Mouse (Mus musculus): ENCODE measurements around the gene Atxn1l. TPM values are rescaled to one million over a fixed set of nuclear protein-coding genes. Genes with fewer than 3 reads are reported as not detected.
A peak's percentile ranks its signal among the peaks of the same experiment; 100 is the strongest.

The Atxn1l gene
- total and polyA plus RNA-seq, 3 experiments, result 4.6 to 15.2 (median 7.6) TPM

- H3K27ac ChIP-seq (ENCODE audit: insufficient read depth, low read depth), result no peak overlapping the region
Measured at GRCm38 (mm10) chr8:109706076-109706873, 31.3 kb downstream of the Atxn1l start.

GRCm38 (mm10) chr8:109705320-109706075, 32.0 kb downstream of the Atxn1l start, which contains the start of gene Zfp821:
Gene Zfp821 (plus strand): TSS chr8:109705546.
- dilution Hi-C loops (cut with MboI; ENCODE audit: extremely low pct_ligation_motif_present, extremely low pct_unique_long_range_greater_than_20kb, low sequenced_read_pairs), result no loop called here

More at GRCm38 (mm10) chr8:109706076-109706873, 31.3 kb downstream of the Atxn1l start:
- in situ Hi-C loops (cut with MboI; ENCODE audit: low pct_ligation_motif_present, low pct_unique_long_range_greater_than_20kb, low sequenced_read_pairs) (no loop called here), dilution Hi-C loops (cut with MboI; ENCODE audit: extremely low pct_ligation_motif_present, extremely low pct_unique_long_range_greater_than_20kb, low sequenced_read_pairs) (no loop called here)
- Histone ChIP-seq H3K36me3 (replicated peaks in 1 of 2; ENCODE audit: control insufficient read depth in 1 of 2, insufficient read depth in 1 of 2, low read length in 1 of 2) (peaks cover 0 to 29% of the 10 kb centered on the region in 2 experiments), H3K9ac (ENCODE audit: insufficient read depth, low read depth) (peak overlapping the region; percentile 80), H3K79me2 (replicated peaks; ENCODE audit: control insufficient read depth, extremely low read depth, insufficient read depth, poor library complexity, severe bottlenecking) (no peaks in the 10 kb centered on the region), H3K9me3 (replicated peaks; ENCODE audit: low read length) (no peaks in the 10 kb centered on the region), H3K27me3 (replicated peaks) (peaks cover 20% of the 10 kb centered on the region), H3K4me1 (ENCODE audit: control insufficient read depth in 1 of 2, insufficient read depth in 2 of 2) (peaks cover 0 to 20% of the 10 kb centered on the region in 2 experiments; a peak in 2 of 4 replicates), H3K4me3 (replicated peaks in 1 of 3; ENCODE audit: low read depth in 2 of 3, low read length in 2 of 3, poor library complexity in 1 of 3) (peak overlapping the region; percentile 61 to 77 (median 73)), H3K4me2 (ENCODE audit: insufficient read depth, low read depth, poor library complexity, severe bottlenecking) (peak overlapping the region; percentile 44)
- peak; percentile 14 for DNase-seq (ENCODE audit: extremely low read depth)
- TF ChIP-seq TCF12 (IDR thresholded peaks at IDR 0.05; ENCODE audit: low read depth, low read length) (no peak), MXI1 (IDR thresholded peaks at IDR 0.05; ENCODE audit: low read depth, low read length) (0 out of 2 replicates have a peak, but pooled peaks have one; percentile 2)

More at GRCm38 (mm10) chr8:109705320-109706075, 32.0 kb downstream of the Atxn1l start, which contains the start of gene Zfp821:
- Histone ChIP-seq H3K27ac (ENCODE audit: insufficient read depth, low read depth) (no peak within 1 kb of the TSS), H3K9ac (ENCODE audit: insufficient read depth, low read depth) (peak within 1 kb of the TSS; percentile 80), H3K4me3 (replicated peaks in 1 of 3; ENCODE audit: low read depth in 2 of 3, low read length in 2 of 3, poor library complexity in 1 of 3) (peak within 1 kb of the TSS; percentile 61 to 77 (median 73)), H3K4me2 (ENCODE audit: insufficient read depth, low read depth, poor library complexity, severe bottlenecking) (peak within 1 kb of the TSS; percentile 80), H3K79me2 (replicated peaks; ENCODE audit: control insufficient read depth, extremely low read depth, insufficient read depth, poor library complexity, severe bottlenecking) (no peaks in the 10 kb centered on the region), H3K9me3 (replicated peaks; ENCODE audit: low read length) (no peaks in the 10 kb centered on the region), H3K27me3 (replicated peaks) (peaks cover 21% of the 10 kb centered on the region), H3K36me3 (replicated peaks in 1 of 2; ENCODE audit: control insufficient read depth in 1 of 2, insufficient read depth in 1 of 2, low read length in 1 of 2) (peaks cover 0 to 23% of the 10 kb centered on the region in 2 experiments), H3K4me1 (ENCODE audit: control insufficient read depth in 1 of 2, insufficient read depth in 2 of 2) (peaks cover 0 to 20% of the 10 kb centered on the region in 2 experiments; a peak in 2 of 4 replicates)
- in situ Hi-C loops (cut with MboI; ENCODE audit: low pct_ligation_motif_present, low pct_unique_long_range_greater_than_20kb, low sequenced_read_pairs), result no loop called here
- peak; percentile 88 for DNase-seq (ENCODE audit: extremely low read depth)
- TF ChIP-seq IRF4 (IDR thresholded peaks at IDR 0.05; ENCODE audit: low read depth, low read length), result 0 out of 2 replicates have a peak, but pooled peaks have one; percentile 9
- TF ChIP-seq MAZ (IDR thresholded peaks at IDR 0.05; ENCODE audit: low read depth, low read length), result peak; percentile 58
- TF ChIP-seq ETS1 (conservative IDR thresholded peaks at IDR 0.05; ENCODE audit: low read depth, low read length), result no peak
- TF ChIP-seq TCF12 (IDR thresholded peaks at IDR 0.05; ENCODE audit: low read depth, low read length), result 0 out of 2 replicates have a peak, but pooled peaks have one; percentile 16
- peak; percentile 58 for TF ChIP-seq POLR2A (IDR thresholded peaks at IDR 0.05; ENCODE audit: low read depth, low read length)
- no peak for TF ChIP-seq RCOR1 (conservative IDR thresholded peaks at IDR 0.05; ENCODE audit: low read depth, low read length)
- no peak for TF ChIP-seq USF1 (IDR thresholded peaks at IDR 0.05; ENCODE audit: low read depth, low read length)
- peak; percentile 14; the same call in 1 of the 2 replicates for TF ChIP-seq ELF1 (IDR thresholded peaks at IDR 0.05; ENCODE audit: low read depth, low read length)
- TF ChIP-seq CTCF (conservative IDR thresholded peaks at IDR 0.05 in 1 of 2, IDR thresholded peaks at IDR 0.05 in 1 of 2; ENCODE audit: low read depth in 2 of 2, low read length in 2 of 2), result no peak
- TF ChIP-seq TBP (conservative IDR thresholded peaks at IDR 0.05; ENCODE audit: low read depth, low read length), result 0 out of 2 replicates have a peak, but pooled peaks have one; percentile 26
- peak; percentile 49; the same call in 1 of the 2 replicates for TF ChIP-seq UBTF (IDR thresholded peaks at IDR 0.05; ENCODE audit: low read depth, low read length)
- TF ChIP-seq ZKSCAN1 (IDR thresholded peaks at IDR 0.05; ENCODE audit: borderline replicate concordance, low read depth, low read length), result no peak
- TF ChIP-seq MEF2A (IDR thresholded peaks at IDR 0.05; ENCODE audit: borderline replicate concordance, low read depth, low read length), result no peak
- no peak for TF ChIP-seq JUND (conservative IDR thresholded peaks at IDR 0.05; ENCODE audit: low read depth, low read length)
- peak; percentile 48 for TF ChIP-seq MAX (IDR thresholded peaks at IDR 0.05; ENCODE audit: low read length)
- no peak for TF ChIP-seq PAX5 (IDR thresholded peaks at IDR 0.05; ENCODE audit: low read length)
- TF ChIP-seq E2F4 (IDR thresholded peaks at IDR 0.05; ENCODE audit: insufficient replicate concordance, low read depth, low read length), result 0 out of 2 replicates have a peak, but pooled peaks have one; percentile 52
- TF ChIP-seq USF2 (conservative IDR thresholded peaks at IDR 0.05; ENCODE audit: low read depth, low read length), result no peak
- TF ChIP-seq SMC3 (IDR thresholded peaks at IDR 0.05; ENCODE audit: low read depth, low read length), result no peak
- no peak for TF ChIP-seq JUN (IDR thresholded peaks at IDR 0.05; ENCODE audit: insufficient read depth, low read depth, low read length)
